Mouse (Mus musculus) cerebellum, adult 18-20 months (tissue): ENCODE data around the gene Hras.

Experiments used
- DNase-seq, 2 experiments: peaks; one replicate each; pipeline ENCODE4 v3.0.0; 2021

The Hras gene

DNA sequence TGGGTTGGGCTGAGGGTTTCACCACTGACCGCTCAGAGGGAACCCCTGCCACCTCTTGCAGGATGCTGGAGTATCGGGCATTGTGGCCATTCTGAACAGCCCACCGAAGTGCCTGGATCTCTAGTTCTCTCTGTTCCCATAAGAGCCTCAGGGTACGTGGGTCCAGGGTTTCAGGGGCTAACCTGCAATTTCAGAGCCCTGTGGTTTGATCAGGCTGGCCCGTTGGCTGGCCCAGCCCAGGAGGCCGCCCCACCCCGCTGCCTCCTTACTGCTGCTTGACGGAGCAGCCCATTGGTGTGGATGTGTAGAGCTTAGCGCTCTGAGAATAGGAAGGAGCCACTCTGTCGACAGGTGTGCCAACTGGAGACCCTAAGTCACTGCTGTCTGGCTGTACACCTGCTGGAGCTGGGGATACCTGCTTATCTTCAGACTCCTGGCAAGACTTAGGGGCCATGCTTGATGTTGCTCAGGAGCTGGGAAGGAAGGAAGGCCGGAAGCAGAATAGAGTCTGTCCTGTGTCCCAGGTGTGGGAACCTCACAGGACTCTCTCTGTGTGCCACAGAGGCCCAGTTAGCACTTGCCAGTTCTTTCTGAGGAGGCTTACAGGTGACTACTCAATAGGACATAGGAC, 19.9 kb upstream of the Hras start, which contains the start of gene Lmntd2:
Gene Lmntd2, minus strand, starts transcription at position 476 of the 631 bp plus-strand sequence.
- no peak for DNase-seq

- no peak for DNase-seq
These were observed 19.3 kb upstream of the Hras start for GRCm38 (mm10) chr7:141213133-141213532.

DNA sequence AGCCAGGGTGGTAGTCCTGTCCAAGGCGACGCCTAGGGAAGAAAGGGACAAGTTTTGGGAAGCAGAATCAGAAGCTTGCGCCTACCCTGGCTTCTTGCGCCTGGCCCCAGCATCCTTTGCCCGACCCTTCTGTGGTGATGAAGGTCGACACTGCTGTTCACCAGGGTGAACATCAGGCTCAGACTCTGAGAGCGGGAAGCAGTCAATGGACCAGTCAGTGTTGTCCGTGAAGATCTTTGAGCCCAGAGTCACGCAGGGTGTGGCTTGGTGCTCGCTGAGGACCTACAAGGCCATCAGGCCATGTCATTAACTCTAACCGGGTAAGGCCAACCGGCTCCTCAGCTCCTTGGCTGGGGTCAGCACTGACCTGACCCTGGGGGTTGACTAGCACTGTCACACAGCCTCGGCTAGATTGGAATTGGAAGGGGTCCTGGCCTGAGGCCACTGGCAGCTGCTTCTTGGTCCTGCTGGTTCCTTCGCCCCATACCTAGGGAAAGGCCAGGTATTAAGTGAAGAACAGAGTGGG, 16.9 kb upstream of the Hras start:
- no peak for DNase-seq

DNA sequence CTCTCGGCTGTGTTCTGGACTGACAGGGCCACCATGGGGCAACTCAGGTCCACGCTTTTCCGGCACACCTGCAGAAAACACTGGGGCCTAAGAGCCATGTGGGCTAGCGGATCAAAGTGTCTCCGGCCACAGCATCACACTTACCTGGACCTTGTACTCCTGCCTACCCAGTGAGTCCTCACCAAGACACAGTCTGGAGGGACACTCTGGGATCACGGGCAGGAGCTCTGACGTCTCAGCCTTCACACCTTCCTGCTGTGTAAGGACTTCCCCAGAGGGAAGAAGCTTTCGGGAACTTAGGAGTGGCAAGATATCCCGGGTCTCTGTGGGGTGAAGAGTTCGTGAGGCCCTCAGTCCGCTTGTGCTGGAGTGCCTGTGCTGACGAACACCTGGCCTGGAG, 16.3 kb upstream of the Hras start:
- DNase-seq: no peak

DNA sequence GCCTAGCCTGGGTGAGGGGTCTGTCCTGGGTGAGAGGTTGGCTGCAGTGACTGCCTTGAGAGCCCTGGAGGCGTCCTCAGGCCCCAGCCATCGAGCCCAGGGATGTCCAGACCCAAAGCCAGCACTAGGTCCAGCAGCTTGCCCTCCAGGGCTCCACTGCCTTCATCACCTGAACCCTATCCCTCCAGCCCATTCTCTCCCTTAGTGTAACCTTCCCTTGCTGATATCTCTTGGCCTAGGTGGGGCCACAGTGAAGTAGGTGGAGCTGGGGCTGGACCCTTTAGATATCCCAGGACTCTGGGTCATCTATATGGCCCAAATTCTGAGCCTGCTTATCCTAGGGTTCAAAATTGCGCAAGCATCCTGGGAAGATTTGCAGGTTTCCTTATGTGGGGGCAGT, 15.7 kb upstream of the Hras start:
- no peak for DNase-seq

GRCm38 (mm10) chr7:141206182-141206937, 12.6 kb upstream of the Hras start:
- no peak for DNase-seq

DNA sequence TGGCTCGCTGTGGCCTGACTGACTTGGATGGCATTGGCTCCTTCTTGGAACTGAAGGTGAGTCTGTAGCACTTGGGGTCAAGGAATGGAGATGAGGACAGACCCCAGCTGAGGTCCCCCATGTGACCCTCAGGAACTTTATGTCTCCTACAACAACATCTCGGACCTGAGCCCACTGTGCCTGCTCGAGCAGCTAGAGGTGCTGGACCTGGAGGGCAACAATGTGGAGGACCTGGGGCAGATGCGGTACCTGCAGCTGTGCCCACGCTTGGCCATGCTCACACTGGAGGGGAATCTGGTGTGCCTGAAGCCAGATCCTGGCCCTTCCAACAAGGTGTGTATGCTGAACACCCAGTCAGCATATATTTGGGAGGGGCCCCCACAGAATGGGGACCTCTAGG, 11.7 kb upstream of the Hras start:
- no peak for DNase-seq

GRCm38 (mm10) chr7:141204546-141204945, 10.7 kb upstream of the Hras start:
- no peak for DNase-seq

GRCm38 (mm10) chr7:141198121-141198520, 4.3 kb upstream of the Hras start:
- no peak for DNase-seq

GRCm38 (mm10) chr7:141196619-141197282, 2.9 kb upstream of the Hras start:
- DNase-seq: no peak

GRCm38 (mm10) chr7:141195754-141196153, 1.9 kb upstream of the Hras start:
- DNase-seq: no peak

- peak; percentile 80 to 81 for DNase-seq
These were observed 1.0 kb upstream of the Hras start for GRCm38 (mm10) chr7:141194830-141195229.

GRCm38 (mm10) chr7:141194409-141194808, 604 bp upstream of the Hras start:
- DNase-seq: no peak

- peak in 1 of 2 experiments; percentile 38 for DNase-seq
These were observed 403 bp downstream of the Hras start for GRCm38 (mm10) chr7:141193348-141193856.

DNA sequence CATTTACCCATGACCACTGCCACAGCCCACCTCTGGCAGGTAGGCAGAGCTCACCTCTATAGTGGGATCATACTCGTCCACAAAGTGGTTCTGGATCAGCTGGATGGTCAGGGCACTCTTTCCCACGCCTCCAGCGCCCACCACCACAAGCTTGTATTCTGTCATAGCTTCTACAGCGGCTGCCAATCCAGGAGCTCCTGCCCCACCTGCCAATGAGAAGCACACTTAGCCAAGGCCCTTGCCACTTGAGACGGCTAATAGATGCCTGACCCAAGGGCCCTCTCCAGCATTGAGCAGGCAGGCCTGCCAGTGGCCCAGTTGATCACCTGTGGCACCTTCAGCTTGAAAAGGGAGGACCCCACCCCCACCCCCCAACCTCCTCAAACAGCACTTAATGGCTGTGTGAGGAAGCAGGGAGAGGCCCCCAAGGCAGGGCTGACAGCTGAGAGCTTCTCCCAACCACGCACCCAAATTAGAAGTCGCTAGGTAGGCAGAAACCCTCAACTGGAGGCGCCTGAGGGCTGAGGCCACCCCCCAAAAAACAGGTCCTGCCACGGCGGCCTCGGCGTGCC, 943 bp downstream of the Hras start:
- no peak for DNase-seq

GRCm38 (mm10) chr7:141191796-141192685, 1.8 kb downstream of the Hras start:
- DNase-seq: no peak

DNA sequence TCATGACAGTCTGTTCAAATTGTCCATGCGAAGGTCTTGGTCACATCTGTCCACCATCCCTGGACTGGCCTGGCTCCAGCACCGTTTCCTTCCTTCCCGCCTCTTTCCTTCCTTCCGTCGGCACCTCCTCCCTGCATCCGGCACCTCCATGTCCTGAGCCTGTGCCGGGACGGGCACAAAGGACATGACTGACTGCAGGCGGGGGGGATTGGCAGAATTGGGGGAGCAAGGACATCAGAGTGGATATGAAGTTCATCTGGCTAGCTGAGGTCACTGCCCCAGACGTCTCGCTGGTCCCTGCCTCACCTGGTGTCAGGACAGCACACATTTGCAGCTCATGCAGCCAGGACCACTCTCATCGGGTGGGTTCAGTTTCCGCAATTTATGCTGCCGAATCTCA, 2.8 kb downstream of the Hras start:
- no peak for DNase-seq

DNA sequence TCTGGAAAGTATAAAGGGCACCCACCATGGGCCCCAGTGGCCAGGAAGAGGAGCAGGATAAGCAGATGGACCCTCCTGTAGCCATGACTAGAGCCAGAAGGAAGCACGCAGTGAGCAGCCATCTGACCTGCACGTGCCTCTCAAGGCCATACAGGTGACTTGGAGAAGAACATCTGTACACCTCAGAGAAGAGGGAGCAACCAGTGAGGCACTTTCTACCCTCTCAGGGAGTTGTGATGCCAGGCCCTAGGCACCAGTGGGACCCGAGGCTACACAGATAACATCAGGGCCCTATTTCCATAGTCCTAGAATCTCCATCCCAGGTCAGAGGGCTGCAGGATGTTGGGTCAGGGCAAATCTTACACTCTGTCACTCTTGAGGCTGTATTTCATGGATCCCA, 3.6 kb downstream of the Hras start:
- no peak for DNase-seq

- DNase-seq: no peak
These were observed 5.1 kb downstream of the Hras start for GRCm38 (mm10) chr7:141188733-141189132.

- DNase-seq: no peak
These were observed 5.6 kb downstream of the Hras start for GRCm38 (mm10) chr7:141188194-141188593.

DNA sequence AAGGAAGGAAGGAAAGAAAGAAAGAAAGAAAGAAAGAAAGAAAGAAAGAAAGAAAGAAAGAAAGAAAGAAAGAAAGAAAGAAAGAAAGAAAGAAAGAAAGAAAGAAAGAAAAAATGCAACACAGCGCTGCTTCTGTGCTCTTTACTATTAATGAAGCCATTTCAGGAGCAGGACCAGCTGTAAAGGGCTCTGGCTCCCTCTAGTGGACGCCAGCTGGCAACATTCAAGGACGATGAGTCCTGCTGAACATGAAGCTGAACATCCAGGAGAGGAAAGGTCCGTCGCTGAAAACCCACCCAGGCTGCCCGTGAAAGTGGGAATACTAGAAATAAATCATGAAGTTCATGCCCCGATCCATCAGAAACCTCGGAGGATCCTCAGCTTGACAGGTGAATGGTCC, 17.6 kb downstream of the Hras start:
- peak; percentile 90 to 92 for DNase-seq

- DNase-seq: no peak
These were observed 18.7 kb downstream of the Hras start for GRCm38 (mm10) chr7:141175068-141175467.
